Mouse (Mus musculus) megakaryocyte, embryonic 14.5 days (primary cell): ENCODE data around the gene Cnnm3. TPM values are rescaled to one million over a fixed set of nuclear protein-coding genes. Genes with fewer than 3 reads are reported as not detected.

ENCODE experiments used
- H3K27me3 ChIP-seq: replicated peaks from 2 replicates; pipeline ENCODE3; 2012; ENCODE audit warnings: inconsistent platforms
- H3K36me3 ChIP-seq: replicated peaks from 2 replicates; pipeline ENCODE3; 2012; ENCODE audit warnings: low read length, inconsistent platforms, mixed read lengths
- H3K4me1 ChIP-seq: 2 replicates; pipeline ENCODE4 v1.6.1; 2012; ENCODE audit warnings: inconsistent platforms
- H3K4me3 ChIP-seq: replicated peaks from 2 replicates; pipeline ENCODE3; 2012; ENCODE audit warnings: moderate library complexity, mild to moderate bottlenecking, inconsistent platforms
- H3K9me3 ChIP-seq: 2 replicates; pipeline ENCODE4 v1.6.1; 2012; ENCODE audit warnings: inconsistent platforms
- FLI1 ChIP-seq: IDR thresholded peaks from 2 replicates; pipeline ENCODE4 v1.6.1; 2012; ENCODE audit warnings: low read length, inconsistent platforms, mixed read lengths
- GATA1 ChIP-seq: IDR thresholded peaks from 3 replicates; pipeline ENCODE4 v1.6.1; 2012; ENCODE audit warnings: mixed read lengths, low read length, inconsistent platforms, borderline replicate concordance
- polyA plus RNA-seq: library from polyadenylated mRNA; stranded (reverse); fragments of >175 nt; gene quantifications from 2 replicates; pipeline ENCODE4 v1.2.3, GENCODE M21; 2012; ENCODE audit warnings: low replicate concordance; ENCODE audit not compliant: insufficient read depth

The Cnnm3 gene
- polyA plus RNA-seq, 1 experiment = 9.6 TPM

- Histone ChIP-seq H3K36me3 (peaks cover 64% of the 10 kb centered on the region), H3K4me1 (peaks cover 85% of the 10 kb centered on the region), H3K9me3 (no peaks in the 10 kb centered on the region), H3K4me3 (peak overlapping the region; percentile 80), H3K27me3 (peaks cover 2% of the 10 kb centered on the region)
- TF ChIP-seq GATA1 = no peak
- no peak for TF ChIP-seq FLI1
Observed at GRCm38 (mm10) chr1:36476426-36476825, 35.2 kb upstream of the Cnnm3 start.

DNA sequence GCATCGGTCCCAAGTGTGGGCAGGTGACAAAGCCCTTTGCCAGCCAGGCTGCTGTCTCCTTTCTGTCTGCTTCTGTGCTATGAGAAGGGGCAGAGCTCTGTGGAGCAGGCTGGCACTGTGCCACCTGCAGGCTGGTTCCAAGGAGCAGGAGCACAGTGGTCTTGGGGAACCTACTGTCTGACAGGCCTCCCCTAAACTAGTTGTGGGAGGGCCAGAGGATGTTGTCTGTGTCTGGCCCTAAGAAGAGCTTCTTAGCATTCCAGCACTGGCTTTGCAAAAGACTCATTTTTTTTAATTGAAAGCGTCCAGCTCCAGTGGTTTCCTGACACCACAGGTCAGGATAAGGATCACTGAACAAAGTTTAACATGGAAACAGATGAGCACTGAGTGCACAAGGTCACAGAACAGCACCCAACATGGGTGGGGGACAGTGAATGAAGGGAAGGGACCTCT lies 33.3 kb upstream of the Cnnm3 start:
- TF ChIP-seq FLI1 (no peak), GATA1 (no peak)
- H3K4me1 ChIP-seq = peaks cover 85% of the 10 kb centered on the region
- peaks cover 66% of the 10 kb centered on the region for H3K36me3 ChIP-seq
- H3K9me3 ChIP-seq = no peaks in the 10 kb centered on the region
- H3K27me3 ChIP-seq = no peaks in the 10 kb centered on the region
- H3K4me3 ChIP-seq = peak overlapping the region; percentile 47

DNA sequence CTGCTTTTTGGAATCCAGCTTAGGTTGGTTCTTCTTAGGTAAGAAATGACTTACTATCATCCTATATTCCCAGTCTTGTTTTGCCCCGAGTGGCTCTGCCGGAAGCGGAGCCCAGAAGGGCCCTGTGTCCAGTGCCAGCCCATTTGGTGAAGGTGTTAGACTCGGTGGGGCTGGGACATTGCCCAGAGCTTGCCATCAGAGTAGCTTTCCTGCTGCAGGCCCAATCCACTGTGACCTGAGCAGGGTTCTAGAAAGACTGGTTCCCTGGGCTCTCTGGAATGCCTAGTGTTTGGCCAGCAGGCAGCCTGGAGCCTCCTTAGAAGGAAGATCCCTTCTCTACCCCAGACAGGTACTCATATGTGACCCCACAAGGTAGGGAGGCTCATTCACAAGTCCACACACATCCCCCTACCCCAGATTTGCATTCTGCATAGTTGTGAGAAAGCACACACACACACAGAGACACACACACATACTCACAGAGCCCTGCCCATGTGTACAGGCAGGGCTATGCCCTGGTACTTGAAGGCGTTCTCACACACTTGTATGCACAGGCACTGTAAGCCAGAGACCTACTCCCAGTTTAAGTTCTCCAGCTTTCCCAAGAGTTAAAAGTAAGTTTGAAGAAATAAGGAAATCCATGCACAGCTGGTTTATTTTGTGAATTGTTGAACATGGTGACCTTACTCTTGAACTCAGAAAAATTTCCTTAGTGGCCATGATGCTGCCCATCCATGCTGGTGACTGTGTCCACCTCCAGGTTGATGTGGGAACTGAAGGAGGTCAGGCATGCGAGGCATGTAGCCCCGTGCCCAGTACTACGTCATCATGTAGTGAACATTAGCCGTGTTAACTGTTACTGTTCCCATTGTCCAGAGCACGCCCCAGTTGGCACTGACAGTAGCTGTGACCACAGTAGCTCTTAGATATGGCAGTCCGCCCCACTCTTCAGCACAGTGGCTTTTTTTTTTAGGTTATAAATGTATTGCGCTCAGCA lies 31.5 kb upstream of the Cnnm3 start:
- Histone ChIP-seq H3K27me3 (no peaks in the 10 kb centered on the region), H3K36me3 (peaks cover 53% of the 10 kb centered on the region), H3K4me1 (peaks cover 81% of the 10 kb centered on the region), H3K4me3 (no peak overlapping the region), H3K9me3 (no peaks in the 10 kb centered on the region)
- TF ChIP-seq FLI1 (no peak), GATA1 (no peak)

- TF ChIP-seq FLI1 = no peak
- TF ChIP-seq GATA1 = no peak
- H3K4me1 ChIP-seq = peaks cover 62% of the 10 kb centered on the region
- peaks cover 38% of the 10 kb centered on the region for H3K36me3 ChIP-seq
- H3K4me3 ChIP-seq = peak overlapping the region; percentile 71
- H3K9me3 ChIP-seq = no peaks in the 10 kb centered on the region
- H3K27me3 ChIP-seq = no peaks in the 10 kb centered on the region
Observed at GRCm38 (mm10) chr1:36483825-36484224, 27.8 kb upstream of the Cnnm3 start.

GRCm38 (mm10) chr1:36485080-36485479 lies 26.6 kb upstream of the Cnnm3 start:
- Histone ChIP-seq H3K9me3 (no peaks in the 10 kb centered on the region), H3K36me3 (peaks cover 26% of the 10 kb centered on the region), H3K4me1 (peaks cover 64% of the 10 kb centered on the region), H3K4me3 (no peak overlapping the region), H3K27me3 (no peaks in the 10 kb centered on the region)
- TF ChIP-seq GATA1 = no peak
- TF ChIP-seq FLI1 = no peak

- Histone ChIP-seq H3K9me3 (no peaks in the 10 kb centered on the region), H3K27me3 (no peaks in the 10 kb centered on the region), H3K36me3 (peaks cover 21% of the 10 kb centered on the region), H3K4me1 (peaks cover 63% of the 10 kb centered on the region), H3K4me3 (no peak overlapping the region)
- TF ChIP-seq FLI1 (no peak), GATA1 (no peak)
Observed at GRCm38 (mm10) chr1:36487111-36487510, 24.6 kb upstream of the Cnnm3 start.

GRCm38 (mm10) chr1:36489661-36490060 lies 22.0 kb upstream of the Cnnm3 start:
- no peak for TF ChIP-seq GATA1
- no peak for TF ChIP-seq FLI1
- H3K4me1 ChIP-seq = peaks cover 53% of the 10 kb centered on the region
- no peaks in the 10 kb centered on the region for H3K9me3 ChIP-seq
- H3K4me3 ChIP-seq = no peak overlapping the region
- H3K27me3 ChIP-seq = no peaks in the 10 kb centered on the region
- H3K36me3 ChIP-seq = peaks cover 15% of the 10 kb centered on the region

DNA sequence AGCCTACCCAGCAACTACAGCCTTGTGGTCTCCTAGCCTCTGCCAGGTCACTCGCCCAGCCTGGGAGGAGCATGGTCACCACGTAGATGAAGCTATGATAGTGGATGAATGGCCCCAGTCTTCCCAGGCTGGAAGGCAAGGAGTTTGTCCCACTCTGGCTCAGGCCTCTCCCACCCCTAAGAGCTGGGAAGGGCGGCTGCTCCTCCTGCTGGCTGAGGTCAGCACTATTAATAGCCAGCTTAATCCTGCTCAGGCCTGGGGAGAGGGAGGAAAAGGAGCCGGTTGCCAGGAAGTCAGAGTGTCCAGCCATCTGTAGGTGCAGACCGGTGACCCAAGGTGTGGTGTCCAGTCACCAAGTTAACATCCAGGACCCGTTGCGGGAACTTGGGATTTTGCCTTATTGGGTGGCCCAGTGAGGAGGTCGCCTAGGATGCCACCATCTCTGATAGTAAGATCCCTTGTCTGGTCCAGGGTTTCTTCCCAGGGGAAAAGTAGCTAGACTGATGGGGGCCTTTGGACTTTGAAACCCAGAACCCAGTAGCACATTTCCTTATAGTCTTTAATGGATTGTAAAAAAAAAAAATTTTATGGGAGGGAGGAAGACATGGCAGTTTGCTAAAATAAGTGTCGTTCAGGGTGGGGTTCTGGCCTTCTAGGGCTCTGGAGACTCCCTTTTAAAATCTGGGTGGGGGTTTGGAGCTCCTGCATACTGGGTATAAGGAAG lies 19.1 kb upstream of the Cnnm3 start:
- Histone ChIP-seq H3K4me3 (peak overlapping the region; percentile 40), H3K36me3 (peaks cover 15% of the 10 kb centered on the region), H3K27me3 (no peaks in the 10 kb centered on the region), H3K4me1 (peaks cover 61% of the 10 kb centered on the region), H3K9me3 (no peaks in the 10 kb centered on the region)
- TF ChIP-seq FLI1 (no peak), GATA1 (no peak)

DNA sequence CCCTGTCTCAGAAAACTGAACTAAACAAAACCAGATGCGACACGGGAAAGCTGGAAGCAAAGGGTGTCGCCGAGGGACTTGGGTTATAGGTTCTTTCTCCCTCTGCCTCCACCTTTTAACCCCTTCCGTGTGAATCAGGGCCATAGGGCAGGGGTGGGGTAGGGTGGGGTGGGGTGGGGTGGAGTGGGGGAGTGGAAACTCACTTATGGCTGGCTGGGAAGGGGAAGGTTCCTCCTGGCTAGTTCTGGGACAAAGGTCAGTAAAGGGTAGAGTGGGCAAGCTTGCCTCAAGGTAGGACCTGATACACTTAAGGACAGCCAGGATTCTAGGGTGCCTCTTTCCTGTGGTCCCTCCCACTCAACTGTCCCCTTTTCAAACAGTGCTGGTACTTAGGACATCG lies 18.4 kb upstream of the Cnnm3 start:
- no peaks in the 10 kb centered on the region for H3K27me3 ChIP-seq
- no peak overlapping the region for H3K4me3 ChIP-seq
- H3K9me3 ChIP-seq = no peaks in the 10 kb centered on the region
- H3K4me1 ChIP-seq = peaks cover 62% of the 10 kb centered on the region
- TF ChIP-seq FLI1 = no peak
- TF ChIP-seq GATA1 = no peak
- peaks cover 19% of the 10 kb centered on the region for H3K36me3 ChIP-seq

- Histone ChIP-seq H3K4me3 (no peak overlapping the region), H3K27me3 (peaks cover 2% of the 10 kb centered on the region), H3K9me3 (no peaks in the 10 kb centered on the region), H3K4me1 (peaks cover 43% of the 10 kb centered on the region), H3K36me3 (peaks cover 48% of the 10 kb centered on the region)
- TF ChIP-seq GATA1 (no peak), FLI1 (no peak)
Observed at GRCm38 (mm10) chr1:36496719-36497118, 14.9 kb upstream of the Cnnm3 start.
